Mouse (Mus musculus) megakaryocyte, embryonic 14.5 days (primary cell): ENCODE data around the gene Akain1.

Experiments used
- FLI1 ChIP-seq: IDR thresholded peaks from 2 replicates; pipeline ENCODE4 v1.6.1; 2012; ENCODE audit warnings: low read length, inconsistent platforms, mixed read lengths
- GATA1 ChIP-seq: IDR thresholded peaks from 3 replicates; pipeline ENCODE4 v1.6.1; 2012; ENCODE audit warnings: mixed read lengths, low read length, inconsistent platforms, borderline replicate concordance

DNA sequence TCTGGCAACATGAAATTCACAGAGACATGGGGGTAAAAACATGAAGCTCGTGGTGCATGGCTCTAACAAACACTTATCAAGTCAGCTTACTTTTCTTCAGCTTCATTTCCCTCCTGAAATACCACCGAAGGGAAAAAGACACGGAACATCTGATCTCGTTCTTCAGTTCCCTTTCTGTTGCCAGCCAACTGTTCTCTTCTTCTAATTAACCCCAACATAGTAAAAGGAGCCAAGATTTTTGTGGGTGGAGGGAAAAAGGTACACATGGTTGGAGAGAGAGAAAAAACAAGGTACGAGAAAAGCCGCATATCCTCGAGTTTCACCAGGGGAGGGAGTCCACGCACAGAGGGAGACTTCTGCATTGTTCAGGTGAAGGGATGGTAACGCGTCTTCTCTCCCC lies 32.0 kb downstream of the Akain1 start:
- TF ChIP-seq GATA1: no peak
- TF ChIP-seq FLI1: no peak
